ENCODE assay signal across 17 mouse cellular contexts in genomic region chr2:57459901-57460300, GRCm38 (mm10).
"Had no signal": no experiment of that assay in that cellular context is flagged by ENCODE, and none has a peak within 500 bp of the region (broad histone marks: within the 10 kb centered on the region; RNA-seq: fewer than 3 reads in every experiment).

No protein-coding gene starts in this region.

- DNase-seq: kidney, adult 8-10 months; kidney, postnatal 25 days; lung, embryonic 14.5 days; lung, postnatal 10 days; lung, postnatal 4 days; midbrain, embryonic 14.5 days; right cerebral cortex, postnatal 4 days; spleen, adult 18-20 months; thymus, postnatal 36 days had no signal

- H3K27ac ChIP-seq: intestine, embryonic 15.5 days; left cerebral cortex, adult 2 months; limb, embryonic 15.5 days; liver, embryonic 12.5 days; midbrain, embryonic 10.5 days; neural tube, embryonic 15.5 days; stomach, embryonic 15.5 days had no signal

- H3K4me3 ChIP-seq: intestine, embryonic 15.5 days; left cerebral cortex, adult 2 months; limb, embryonic 15.5 days; liver, embryonic 12.5 days; midbrain, embryonic 10.5 days; myocyte; neural tube, embryonic 15.5 days; stomach, embryonic 15.5 days had no signal

- ATAC-seq: intestine, embryonic 15.5 days; liver, embryonic 12.5 days had no signal

- H3K9ac ChIP-seq: intestine, embryonic 15.5 days; limb, embryonic 15.5 days; liver, embryonic 12.5 days; lung, embryonic 14.5 days; neural tube, embryonic 15.5 days; stomach, embryonic 15.5 days had no signal

- H3K9me3 ChIP-seq: intestine, embryonic 15.5 days; limb, embryonic 15.5 days; liver, embryonic 12.5 days; midbrain, embryonic 10.5 days; neural tube, embryonic 15.5 days; stomach, embryonic 15.5 days had no signal

- H3K36me3 ChIP-seq: intestine, embryonic 15.5 days; limb, embryonic 15.5 days; liver, embryonic 12.5 days; midbrain, embryonic 10.5 days; neural tube, embryonic 15.5 days; stomach, embryonic 15.5 days had no signal

- H3K27me3 ChIP-seq: intestine, embryonic 15.5 days; limb, embryonic 15.5 days; liver, embryonic 12.5 days; neural tube, embryonic 15.5 days; stomach, embryonic 15.5 days had no signal

- H3K4me2 ChIP-seq: intestine, embryonic 15.5 days; limb, embryonic 15.5 days; liver, embryonic 12.5 days; lung, embryonic 14.5 days; neural tube, embryonic 15.5 days; stomach, embryonic 15.5 days had no signal

- H3K4me1 ChIP-seq: intestine, embryonic 15.5 days; limb, embryonic 15.5 days; liver, embryonic 12.5 days; midbrain, embryonic 10.5 days; neural tube, embryonic 15.5 days; stomach, embryonic 15.5 days had no signal
